Mouse (Mus musculus) small intestine, adult 2 months (tissue): Measurements from ENCODE around the gene Stard10. TPM values are rescaled to one million over a fixed set of nuclear protein-coding genes. Genes with fewer than 3 reads are reported as not detected.
A peak's percentile ranks its signal among the peaks of the same experiment; 100 is the strongest.

ENCODE experiments used
- H3K27ac ChIP-seq: fragments of 200-500 bp; 2 replicates; pipeline ENCODE4 v1.5.1; 2012; ENCODE audit warnings: low read depth, low read length, control low read depth, inconsistent platforms; ENCODE audit not compliant: insufficient read depth
- H3K27me3 ChIP-seq: fragments of 200-500 bp; 2 replicates; pipeline ENCODE4 v1.6.1; 2012; ENCODE audit warnings: mild to moderate bottlenecking, moderate library complexity, low read length, inconsistent platforms; ENCODE audit not compliant: control insufficient read depth, insufficient read depth
- H3K36me3 ChIP-seq: fragments of 200-500 bp; 2 replicates; pipeline ENCODE4 v1.6.1; 2012; ENCODE audit warnings: mild to moderate bottlenecking, low read length, control low read depth, inconsistent platforms; ENCODE audit not compliant: control insufficient read depth, insufficient read depth
- H3K4me1 ChIP-seq: fragments of 200-500 bp; 2 replicates; pipeline ENCODE4 v1.6.1; 2012; ENCODE audit warnings: low read length, inconsistent platforms, mixed read lengths; ENCODE audit not compliant: control insufficient read depth, insufficient read depth, insufficient read length
- H3K4me3 ChIP-seq: fragments of 200-500 bp; 2 replicates; pipeline ENCODE4 v1.5.1; 2012; ENCODE audit warnings: low read depth, mild to moderate bottlenecking, control low read depth, inconsistent platforms, low read length, moderate library complexity
- CTCF ChIP-seq: fragments of 200-500 bp; IDR thresholded peaks from 2 replicates; pipeline ENCODE4 v1.5.1; 2012; ENCODE audit warnings: low read depth, mild to moderate bottlenecking, control low read depth, inconsistent platforms, low read length, moderate library complexity, mixed read lengths; ENCODE audit not compliant: insufficient replicate concordance, insufficient read length; ENCODE audit errors: extremely low read depth
- POLR2A ChIP-seq: fragments of 200-500 bp; IDR thresholded peaks from 2 replicates; pipeline ENCODE4 v1.6.1; 2012; ENCODE audit warnings: low read depth, mild to moderate bottlenecking, control low read depth, inconsistent platforms, low read length, moderate library complexity
- WGBS: fragments of 180-500 bp; shearing (Covaris S2); methylation state at CpG from one replicate; pipeline ENCODE4 v1.1.7; 2018; 5-methylcytosine and 5-hydroxymethylcytosine counted together
- polyA plus RNA-seq: library from polyadenylated mRNA; depleted of rRNA; stranded (reverse); fragments of >200 nt; gene quantifications from 2 replicates; pipeline ENCODE4 v1.2.3, GENCODE M21; 2012; rRNA removed

Gene Stard10
- polyA plus RNA-seq, 1 experiment: 264 TPM

- no peak overlapping the region for H3K4me3 ChIP-seq
- H3K4me1 ChIP-seq: no peaks in the 10 kb centered on the region; the same call in 1 of the 2 replicates
- H3K27me3 ChIP-seq: no peaks in the 10 kb centered on the region
- peaks cover 66% of the 10 kb centered on the region for H3K36me3 ChIP-seq
- TF ChIP-seq CTCF (no peak), POLR2A (no peak)
- WGBS: 72% methylated on average over 4 of the region's 4 CpGs
- H3K27ac ChIP-seq: no peak overlapping the region
These were observed 75.1 kb downstream of the Stard10 start for GRCm38 (mm10) chr7:101391909-101392479.

- TF ChIP-seq POLR2A: no peak
- no peak for TF ChIP-seq CTCF
- no peaks in the 10 kb centered on the region; the same call in 1 of the 2 replicates for H3K4me1 ChIP-seq
- peak overlapping the region; percentile 13; the same call in 1 of the 2 replicates for H3K27ac ChIP-seq
- H3K27me3 ChIP-seq: no peaks in the 10 kb centered on the region
- no peak overlapping the region for H3K4me3 ChIP-seq
- WGBS: 65% methylated on average over 4 of the region's 4 CpGs
- H3K36me3 ChIP-seq: peaks cover 68% of the 10 kb centered on the region
These were observed 76.1 kb downstream of the Stard10 start for GRCm38 (mm10) chr7:101393015-101393414.

- Histone ChIP-seq H3K36me3 (peaks cover 66% of the 10 kb centered on the region), H3K27me3 (no peaks in the 10 kb centered on the region), H3K4me3 (peak overlapping the region; percentile 17; the same call in 1 of the 2 replicates), H3K4me1 (no peaks in the 10 kb centered on the region; the same call in 1 of the 2 replicates), H3K27ac (peak overlapping the region; percentile 13; the same call in 1 of the 2 replicates)
- WGBS: 66% methylated on average over 8 of the region's 8 CpGs
- TF ChIP-seq POLR2A: no peak
- TF ChIP-seq CTCF: no peak
These were observed 77.0 kb downstream of the Stard10 start for GRCm38 (mm10) chr7:101393694-101394504.

GRCm38 (mm10) chr7:101394569-101394968 lies 77.7 kb downstream of the Stard10 start:
- 87% methylated on average over 3 of the region's 3 CpGs for WGBS
- Histone ChIP-seq H3K4me3 (peak overlapping the region; percentile 17), H3K36me3 (peaks cover 66% of the 10 kb centered on the region), H3K27ac (no peak overlapping the region), H3K4me1 (no peaks in the 10 kb centered on the region; the same call in 1 of the 2 replicates), H3K27me3 (no peaks in the 10 kb centered on the region)
- TF ChIP-seq POLR2A (no peak), CTCF (no peak)

GRCm38 (mm10) chr7:101395471-101395870 lies 78.6 kb downstream of the Stard10 start:
- Histone ChIP-seq H3K27me3 (no peaks in the 10 kb centered on the region), H3K36me3 (peaks cover 68% of the 10 kb centered on the region), H3K27ac (no peak overlapping the region), H3K4me1 (no peaks in the 10 kb centered on the region; the same call in 1 of the 2 replicates), H3K4me3 (no peak overlapping the region)
- WGBS: 72% methylated on average over 2 of the region's 2 CpGs
- TF ChIP-seq CTCF (no peak), POLR2A (no peak)

Other genes with a start within 250 kb of the Stard10 start
- 3.3 and 6.9 TPM in 2 replicates for gene Fchsd2, start 224.2 kb upstream of the Stard10 start, polyA plus RNA-seq
- 8.1 and 11.0 TPM in 2 replicates for gene Atg16l2, start 14.8 kb upstream of the Stard10 start, polyA plus RNA-seq
- gene Arap1, start 31.0 kb downstream of the Stard10 start, polyA plus RNA-seq: 45.7 and 61.7 TPM in 2 replicates
- gene Gm45837, start 93.8 kb downstream of the Stard10 start, polyA plus RNA-seq: 0.51 TPM in 1 of 2 replicates, not detected in the other
- 11.4 and 17.6 TPM in 2 replicates for gene Pde2a, start 104.6 kb downstream of the Stard10 start, polyA plus RNA-seq